Comparison of ENCODE assay signal across 22 mouse cellular contexts in the genomic region with DNA sequence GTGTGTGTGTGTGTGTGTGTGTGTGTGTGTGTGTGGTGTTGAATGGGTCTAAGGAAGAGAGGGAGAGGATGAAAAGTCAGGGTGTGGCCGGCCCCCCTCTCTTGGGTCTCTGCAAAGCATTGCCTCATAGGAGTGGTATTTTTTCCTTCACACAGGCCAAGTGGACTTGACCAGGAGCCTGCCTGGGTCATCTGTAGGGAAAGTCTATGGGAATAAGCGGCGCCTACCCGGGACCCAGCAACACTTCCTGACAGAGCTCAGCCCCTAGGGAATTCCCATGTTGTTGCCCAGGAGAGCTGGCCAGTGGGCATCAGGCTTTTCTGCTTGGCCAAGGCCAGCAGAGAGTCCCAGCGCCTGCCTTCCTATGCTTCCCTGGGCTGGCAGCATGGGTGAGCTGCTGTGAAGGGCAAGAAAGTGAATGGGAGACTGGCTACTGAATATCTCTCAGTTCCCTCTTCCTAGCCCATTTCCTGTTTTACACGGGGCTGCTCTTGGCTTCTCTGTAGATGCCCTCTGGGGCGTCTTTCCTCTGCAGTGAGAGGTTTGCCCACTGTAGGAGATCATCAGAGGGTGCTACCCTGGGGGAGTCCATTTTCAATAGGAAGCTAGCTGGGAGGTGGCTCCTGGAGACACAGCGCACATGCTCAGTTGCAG. TPM values are rescaled to one million over a fixed set of nuclear protein-coding genes. Genes with fewer than 3 reads are reported as not detected.
DNase-seq lines count a peak whose midpoint lies in the region; ATAC-seq and TF ChIP-seq lines count a peak whose summit lies in the region.
"Had no signal": no experiment of that assay in that cellular context is flagged by ENCODE, and none has a peak within 500 bp of the region (broad histone marks: within the 10 kb centered on the region; RNA-seq: fewer than 3 reads in every experiment).

No protein-coding gene starts in this region.

- ATAC-seq in megakaryocyte, adult 5-6 weeks (ENCODE audit: poor library complexity, severe bottlenecking), result peak; percentile 90
- ATAC-seq in midbrain, embryonic 15.5 days (replicated peaks), result no peak
- ATAC-seq: activated CD4-positive, CD25-positive, alpha-beta regulatory T cell, adult 4 months; hindbrain, embryonic 16.5 days; midbrain, embryonic 16.5 days had no signal

- H3K9ac ChIP-seq in midbrain, embryonic 15.5 days, result no peak overlapping the region
- H3K9ac ChIP-seq: embryonic facial prominence, embryonic 12.5 days; heart, embryonic 13.5 days; neural tube, embryonic 12.5 days had no signal

- H3K9me3 ChIP-seq in midbrain, embryonic 15.5 days, result no peaks in the 10 kb centered on the region
- H3K9me3 ChIP-seq: embryonic facial prominence, embryonic 12.5 days; neural tube, embryonic 12.5 days had no signal

- H3K4me2 ChIP-seq in midbrain, embryonic 15.5 days, result no peak overlapping the region
- H3K4me2 ChIP-seq: embryonic facial prominence, embryonic 12.5 days; heart, embryonic 13.5 days; neural tube, embryonic 12.5 days had no signal

- H3K4me1 ChIP-seq in embryonic fibroblast, embryonic 13.5 days (ENCODE audit: control insufficient read depth, insufficient read depth, low read length), result 0 out of 2 replicates have a peak, but pooled peaks cover 8% of the 10 kb centered on the region
- no peaks in the 10 kb centered on the region for H3K4me1 ChIP-seq in midbrain, embryonic 15.5 days
- H3K4me1 ChIP-seq: embryonic facial prominence, embryonic 12.5 days; neural tube, embryonic 12.5 days had no signal

- no peaks in the 10 kb centered on the region for H3K27me3 ChIP-seq in midbrain, embryonic 15.5 days (replicated peaks)
- H3K27me3 ChIP-seq: embryonic facial prominence, embryonic 12.5 days; heart, embryonic 13.5 days; neural tube, embryonic 12.5 days had no signal

- TF ChIP-seq POLR2A in embryonic fibroblast, embryonic 13.5 days (IDR thresholded peaks at IDR 0.05; ENCODE audit: low read depth, low read length), result no peak

- H3K36me3 ChIP-seq in midbrain, embryonic 15.5 days (replicated peaks), result no peaks in the 10 kb centered on the region
- H3K36me3 ChIP-seq: embryonic facial prominence, embryonic 12.5 days; heart, embryonic 13.5 days; neural tube, embryonic 12.5 days had no signal

- WGBS in midbrain, embryonic 15.5 days, result 82% methylated on average over 8 of the region's 8 CpGs

- TF ChIP-seq CTCF in embryonic fibroblast, embryonic 13.5 days (IDR thresholded peaks at IDR 0.05; ENCODE audit: borderline replicate concordance, insufficient read depth, low read length), result no peak

- peak overlapping the region; percentile 41; the same call in 1 of the 2 replicates for H3K27ac ChIP-seq in embryonic fibroblast, embryonic 13.5 days (ENCODE audit: insufficient read depth, low read length)
- H3K27ac ChIP-seq in midbrain, embryonic 15.5 days, result no peak overlapping the region
- H3K27ac ChIP-seq: embryonic facial prominence, embryonic 12.5 days; heart, embryonic 13.5 days; macrophage; neural tube, embryonic 12.5 days had no signal

- H3K4me3 ChIP-seq in embryonic fibroblast, embryonic 13.5 days (ENCODE audit: insufficient read depth, low read length), result no peak overlapping the region
- H3K4me3 ChIP-seq in midbrain, embryonic 15.5 days, result no peak overlapping the region
- H3K4me3 ChIP-seq: embryonic facial prominence, embryonic 12.5 days; heart, embryonic 13.5 days; neural tube, embryonic 12.5 days had no signal

- peak; percentile 23 to 37 for DNase-seq in heart, adult 9 months (ENCODE audit: low spot score in 2 of 2)
- DNase-seq in heart, adult 8-10 months (ENCODE audit: low spot score), result no peak
- DNase-seq in 3T3-L1 (ENCODE audit: low read depth, low spot score), result peak; percentile 25
- no peak for DNase-seq in thymus, postnatal 36 days
- DNase-seq in frontal cortex, postnatal 10 days (ENCODE audit: low spot score in 2 of 2), result no peak
- DNase-seq: cerebellum, postnatal 36 days; kidney, adult 11 months; kidney, postnatal 25 days; layer of hippocampus, adult 9-11 months; liver; right cerebral cortex, postnatal 14 days; thymus, adult 18-20 months had no signal

RNA-seq across cellular contexts. Expression of a gene that starts 41.8 kb away (rescaled TPM):
- total RNA-seq in heart, adult 8-10 months (2022), result 10 to 100 TPM; 30.1 to 64.0 (median 45.1) TPM
- 133 and 222 TPM in 2 replicates for polyA plus RNA-seq in embryonic fibroblast, embryonic 13.5 days (2011; ENCODE audit: insufficient read length, low read depth, missing spikeins)
- 8.1 and 11.1 TPM in 2 replicates for total RNA-seq in megakaryocyte, adult 5-6 weeks (2015)
- total RNA-seq in megakaryocyte, adult 5-6 weeks (2017), result 5.2 and 5.5 TPM in 2 replicates
- polyA plus RNA-seq in midbrain, embryonic 15.5 days (2015; fragmentation: Nextera tagmentation; extraction: Ambion mirVana), result 39.4 and 40.8 TPM in 2 replicates

Comparison
In these comparisons a context has a peak if more than half of its experiments do, and no peak if none do; other contexts are left out.
1. DNase-seq: peak in heart, adult 9 months (2 of 2) and 3T3-L1 (single experiment); none in heart, adult 8-10 months (single experiment), thymus, postnatal 36 days (0 of 2) and frontal cortex, postnatal 10 days (0 of 2).